8 mouse cellular contexts compared by ENCODE assay signal in genomic region chr8:117673430-117673830, GRCm38 (mm10). TPM values are rescaled to one million over a fixed set of nuclear protein-coding genes. Genes with fewer than 3 reads are reported as not detected.
DNase-seq lines count a peak whose midpoint lies in the region; ATAC-seq and TF ChIP-seq lines count a peak whose summit lies in the region.

Sdr42e1 (minus strand) TSS chr8:117673689.

- H3K4me2 ChIP-seq in heart, postnatal 0 days (ENCODE audit: low read depth, low read length) = peak within 1 kb of the TSS; percentile 82
- peak within 1 kb of the TSS; percentile 65 for H3K4me2 ChIP-seq in liver, embryonic 15.5 days

- TF ChIP-seq EP300 in heart, postnatal 0 days (IDR thresholded peaks at IDR 0.05; ENCODE audit: low read depth) = no peak

- no peaks in the 10 kb centered on the region for H3K9me3 ChIP-seq in forebrain, embryonic 10.5 days
- H3K9me3 ChIP-seq in heart, postnatal 0 days (replicated peaks; ENCODE audit: control insufficient read depth, low read length) = no peaks in the 10 kb centered on the region
- H3K9me3 ChIP-seq in liver, embryonic 15.5 days (replicated peaks) = no peaks in the 10 kb centered on the region

- no peak for TF ChIP-seq CTCF in heart, postnatal 0 days (IDR thresholded peaks at IDR 0.05; ENCODE audit: low read depth)

- WGBS in forebrain, embryonic 10.5 days = 15% methylated on average over 17 of the region's 17 CpGs
- WGBS in heart, postnatal 0 days = 9% methylated on average over 17 of the region's 17 CpGs
- 8% methylated on average over 17 of the region's 17 CpGs for WGBS in liver, embryonic 15.5 days (ENCODE audit: insufficient replicate concordance)

- H3K4me3 ChIP-seq in forebrain, embryonic 10.5 days = peak within 1 kb of the TSS; percentile 59
- peak within 1 kb of the TSS; percentile 56 for H3K4me3 ChIP-seq in heart, postnatal 0 days (ENCODE audit: low read depth, low read length)
- H3K4me3 ChIP-seq in liver, embryonic 15.5 days (replicated peaks) = peak within 1 kb of the TSS; percentile 59

- peaks cover 24% of the 10 kb centered on the region for H3K4me1 ChIP-seq in forebrain, embryonic 10.5 days
- H3K4me1 ChIP-seq in heart, postnatal 0 days (ENCODE audit: control insufficient read depth, insufficient read depth) = peaks cover 5% of the 10 kb centered on the region; the same call in 1 of the 2 replicates
- no peaks in the 10 kb centered on the region for H3K4me1 ChIP-seq in liver, embryonic 15.5 days (replicated peaks)

- DNase-seq in cerebellum, postnatal 25 days = peak; percentile 15 to 23
- DNase-seq in cerebellum, adult 9-10 months = no peak
- DNase-seq in forebrain, embryonic 10.5 days (ENCODE audit: extremely low spot score, low spot score) = peak; percentile 30
- DNase-seq in heart, postnatal 0 days (ENCODE audit: low spot score) = peak; percentile 38
- DNase-seq in kidney, postnatal 36 days = peak; percentile 40 to 70
- peak; percentile 42 for DNase-seq in neural tube, embryonic 10.5 days (ENCODE audit: extremely low spot score, low spot score)
- peak; percentile 78 for DNase-seq in splenic B cell, adult 2 months (ENCODE audit: low read depth, low spot score)

- H3K27me3 ChIP-seq in forebrain, embryonic 10.5 days (ENCODE audit: poor library complexity, severe bottlenecking) = peaks cover 12% of the 10 kb centered on the region; the same call in 1 of the 2 replicates
- 0 out of 2 replicates have a peak, but pooled peaks cover 5% of the 10 kb centered on the region for H3K27me3 ChIP-seq in heart, postnatal 0 days (ENCODE audit: control insufficient read depth, insufficient read depth, low read length)
- H3K27me3 ChIP-seq in liver, embryonic 15.5 days = 0 out of 2 replicates have a peak, but pooled peaks cover 3% of the 10 kb centered on the region
- H3K27me3 ChIP-seq in splenic B cell, adult 2 months (ENCODE audit: control insufficient read depth, insufficient read depth, low read length, poor library complexity, severe bottlenecking) = no peaks in the 10 kb centered on the region

- H3K27ac ChIP-seq in forebrain, embryonic 10.5 days = no peak within 1 kb of the TSS
- H3K27ac ChIP-seq in heart, postnatal 0 days (ENCODE audit: low read depth) = no peak within 1 kb of the TSS
- H3K27ac ChIP-seq in liver, embryonic 15.5 days (replicated peaks) = no peak within 1 kb of the TSS

- peak within 1 kb of the TSS; percentile 68 for H3K9ac ChIP-seq in heart, postnatal 0 days (replicated peaks; ENCODE audit: low read depth, low read length)
- H3K9ac ChIP-seq in liver, embryonic 15.5 days = peak within 1 kb of the TSS; percentile 42; the same call in 1 of the 2 replicates

- ATAC-seq in heart, postnatal 0 days (ENCODE audit: insufficient read depth, low read depth) = no peak
- no peak for ATAC-seq in liver, embryonic 15.5 days (ENCODE audit: insufficient read depth)

- H3K36me3 ChIP-seq in forebrain, embryonic 10.5 days (replicated peaks) = no peaks in the 10 kb centered on the region
- no peaks in the 10 kb centered on the region for H3K36me3 ChIP-seq in heart, postnatal 0 days (replicated peaks; ENCODE audit: control insufficient read depth, insufficient read depth, low read length)
- no peaks in the 10 kb centered on the region for H3K36me3 ChIP-seq in liver, embryonic 15.5 days (replicated peaks)
- no peaks in the 10 kb centered on the region for H3K36me3 ChIP-seq in splenic B cell, adult 2 months (ENCODE audit: control insufficient read depth, insufficient read depth, low read length, poor library complexity, severe bottlenecking)

RNA-seq across cellular contexts. Expression of gene Sdr42e1, which starts in this region (rescaled TPM):
- 0.32 and 0.42 TPM in 2 replicates for polyA plus RNA-seq in forebrain, embryonic 10.5 days (2016; fragmentation: Nextera tagmentation; extraction: Ambion mirVana)
- 0.23 and 2.0 TPM in 2 replicates for total RNA-seq in heart, postnatal 0 days (2014; rRNA removed; ENCODE audit: low replicate concordance)
- polyA plus RNA-seq in heart, postnatal 0 days (2015; fragmentation: Nextera tagmentation; extraction: Ambion mirVana) = 0.61 and 0.92 TPM in 2 replicates
- polyA plus RNA-seq in liver, embryonic 15.5 days (2015; fragmentation: Nextera tagmentation; extraction: Ambion mirVana) = 2.0 and 3.4 TPM in 2 replicates

Comparison
In these comparisons a context has a peak if more than half of its experiments do, and no peak if none do; other contexts are left out.
1. Peak in DNase-seq and H3K4me3 ChIP-seq in forebrain, embryonic 10.5 days; RNA of the gene not detected or under 1 TPM.